Mouse (Mus musculus) gastrocnemius, adult 18-20 months (tissue): Measurements from ENCODE around the gene Flvcr2. TPM values are rescaled to one million over a fixed set of nuclear protein-coding genes. Genes with fewer than 3 reads are reported as not detected.

Experiments
- DNase-seq: peaks from one replicate; pipeline ENCODE4 v3.0.0; 2021; ENCODE audit warnings: low spot score
- total RNA-seq, 2 experiments: library from RNA; stranded (reverse); gene quantifications; 2 replicates each; pipeline ENCODE4 v1.2.3; 2021

The Flvcr2 gene
- total RNA-seq, 2 experiments from 2014 or later: 0.21 to 0.38 TPM

GRCm38 (mm10) chr12:85729945-85730290, 16.4 kb upstream of the Flvcr2 start:
- no peak for DNase-seq

GRCm38 (mm10) chr12:85736203-85736602, 10.1 kb upstream of the Flvcr2 start:
- DNase-seq: no peak

- no peak for DNase-seq
Observed at GRCm38 (mm10) chr12:85736960-85737359, 9.4 kb upstream of the Flvcr2 start.

- no peak for DNase-seq
Observed at GRCm38 (mm10) chr12:85746696-85747219, 419 bp downstream of the Flvcr2 start.

GRCm38 (mm10) chr12:85747343-85747742, 1.0 kb downstream of the Flvcr2 start:
- no peak for DNase-seq

GRCm38 (mm10) chr12:85749861-85750260, 3.5 kb downstream of the Flvcr2 start:
- DNase-seq: no peak

GRCm38 (mm10) chr12:85752116-85752515, 5.8 kb downstream of the Flvcr2 start:
- DNase-seq: no peak

- no peak for DNase-seq
Observed at GRCm38 (mm10) chr12:85753223-85753622, 6.9 kb downstream of the Flvcr2 start.

GRCm38 (mm10) chr12:85754611-85755265, 8.4 kb downstream of the Flvcr2 start:
- DNase-seq: no peak

- no peak for DNase-seq
Observed at GRCm38 (mm10) chr12:85756455-85756854, 10.1 kb downstream of the Flvcr2 start.

- DNase-seq: no peak
Observed at GRCm38 (mm10) chr12:85757074-85757473, 10.7 kb downstream of the Flvcr2 start.

GRCm38 (mm10) chr12:85758741-85759140, 12.4 kb downstream of the Flvcr2 start:
- no peak for DNase-seq

- DNase-seq: no peak
Observed at GRCm38 (mm10) chr12:85761471-85761870, 15.1 kb downstream of the Flvcr2 start.

GRCm38 (mm10) chr12:85764686-85765085, 18.3 kb downstream of the Flvcr2 start:
- no peak for DNase-seq

- DNase-seq: no peak
Observed at GRCm38 (mm10) chr12:85766287-85766686, 19.9 kb downstream of the Flvcr2 start.

- no peak for DNase-seq
Observed at GRCm38 (mm10) chr12:85767750-85768149, 21.4 kb downstream of the Flvcr2 start.

GRCm38 (mm10) chr12:85771356-85771755, 25.0 kb downstream of the Flvcr2 start:
- DNase-seq: peak; percentile 29

- no peak for DNase-seq
Observed at GRCm38 (mm10) chr12:85778962-85779361, 32.6 kb downstream of the Flvcr2 start.

GRCm38 (mm10) chr12:85779707-85780106, 33.4 kb downstream of the Flvcr2 start:
- no peak for DNase-seq

GRCm38 (mm10) chr12:85781606-85782005, 35.3 kb downstream of the Flvcr2 start:
- DNase-seq: no peak

- no peak for DNase-seq
Observed at GRCm38 (mm10) chr12:85784916-85785815, 38.8 kb downstream of the Flvcr2 start.

GRCm38 (mm10) chr12:85792158-85792557, 45.8 kb downstream of the Flvcr2 start:
- DNase-seq: no peak
